Mouse (Mus musculus) mouse embryonic stem cell (cell line): ENCODE measurements at regions not wholly inside any gene's neighbourhood (a gene's known extent, or its start where the extent isn't known, plus 50 kb on each side); places are given as distances from the start of the nearest gene placed in this dataset.

Experiments
- in situ Hi-C, 2 experiments: fragments of 300-500 bp; cut with MboI; formaldehyde crosslinking; loops; 1 replicate in 1 of 2; 3 replicates in 1 of 2; pipeline ENCODE4 v1.14.3; 2019 to 2020; ENCODE audit warnings: low sequenced_read_pairs in 2 of 2, low pct_unique_long_range_greater_than_20kb in 1 of 2, mixed read lengths in 1 of 2; ENCODE audit not compliant: unreplicated experiment in 1 of 2

GRCm38 (mm10) chr7:124784995-124785394 is 659.5 kb upstream of the Kdm8 start:
- in situ Hi-C loops: loop anchor here (25.0 kb wide), 1 partner anchor 398 kb away; no protein-coding TSS in a partner anchor

- in situ Hi-C loops: loop anchor here (25.0 kb wide), 1 partner anchor 399 kb away; no protein-coding TSS in a partner anchor
Observed at GRCm38 (mm10) chr7:124785896-124786295, 658.6 kb upstream of the Kdm8 start.

GRCm38 (mm10) chr7:124788781-124789180 is 655.7 kb upstream of the Kdm8 start:
- in situ Hi-C loops: loop anchor here (25.0 kb wide), 1 partner anchor 401 kb away; no protein-coding TSS in a partner anchor

DNA sequence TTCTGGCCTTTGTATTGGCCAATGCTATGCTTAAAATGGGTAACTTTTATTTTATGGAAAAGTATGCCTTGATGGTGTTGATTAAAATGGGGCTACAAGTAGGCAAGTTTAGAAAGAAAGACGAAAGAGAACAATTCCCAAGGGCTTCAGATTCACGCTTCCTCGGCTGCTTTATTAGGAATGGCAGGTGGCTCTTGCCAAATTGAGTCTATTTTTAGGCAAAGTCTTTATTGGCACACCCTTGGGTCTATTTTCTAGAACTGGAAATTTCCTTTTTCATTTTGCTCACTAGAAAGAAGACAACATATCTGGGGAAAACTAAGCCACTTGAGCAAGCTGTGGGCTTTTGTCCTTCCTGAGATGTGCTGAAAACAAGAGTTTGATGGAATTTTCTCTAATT is 641.4 kb upstream of the Kdm8 start:
- in situ Hi-C loops: no loop called here

GRCm38 (mm10) chr7:124834692-124835091 is 609.8 kb upstream of the Kdm8 start:
- in situ Hi-C loops: no loop called here

DNA sequence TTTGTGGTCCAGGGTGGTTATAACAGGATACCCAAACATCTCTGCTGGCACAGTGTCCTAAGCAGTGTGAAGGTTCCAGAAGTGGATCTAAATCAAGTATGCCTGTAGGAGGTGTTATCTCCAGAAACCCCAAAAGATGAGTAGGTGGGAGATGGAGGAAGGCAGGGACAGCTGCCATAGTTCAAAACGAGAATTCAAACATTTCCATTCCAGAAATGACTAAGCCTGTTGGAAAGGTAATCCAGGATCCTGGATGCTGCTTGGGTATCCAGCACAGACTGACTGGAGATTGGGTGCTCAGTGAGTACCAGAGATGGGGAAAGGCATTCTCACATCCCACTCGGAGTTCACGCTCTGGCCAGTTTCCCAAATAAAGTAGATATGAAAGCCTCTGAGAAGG is 607.9 kb upstream of the Kdm8 start:
- in situ Hi-C loops: no loop called here

DNA sequence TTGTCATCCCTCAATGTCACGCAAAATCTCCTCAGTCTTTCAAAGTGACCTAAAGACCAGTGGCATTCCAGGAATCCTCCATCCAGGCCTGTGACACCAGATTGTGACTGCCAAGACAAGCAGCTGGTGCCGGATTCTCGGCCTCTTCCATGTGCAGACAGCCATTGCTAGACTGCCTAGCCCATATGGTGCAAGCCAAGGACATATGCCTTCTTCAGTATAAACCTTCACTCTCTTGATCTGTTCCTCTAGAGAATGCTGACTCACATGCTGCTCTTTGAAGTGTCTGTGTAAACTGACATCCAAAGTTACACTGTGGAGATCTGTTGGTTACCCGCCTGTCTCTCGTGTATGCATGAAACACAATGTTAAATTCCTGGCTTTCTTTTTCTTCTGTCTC is 589.4 kb upstream of the Kdm8 start:
- in situ Hi-C loops: no loop called here

GRCm38 (mm10) chr7:124857106-124857505 is 587.4 kb upstream of the Kdm8 start:
- in situ Hi-C loops: no loop called here

- in situ Hi-C loops: no loop called here
Observed at GRCm38 (mm10) chr7:124861397-124861796, 583.1 kb upstream of the Kdm8 start.

GRCm38 (mm10) chr7:124868133-124868603 is 576.3 kb upstream of the Kdm8 start:
- in situ Hi-C loops: no loop called here

DNA sequence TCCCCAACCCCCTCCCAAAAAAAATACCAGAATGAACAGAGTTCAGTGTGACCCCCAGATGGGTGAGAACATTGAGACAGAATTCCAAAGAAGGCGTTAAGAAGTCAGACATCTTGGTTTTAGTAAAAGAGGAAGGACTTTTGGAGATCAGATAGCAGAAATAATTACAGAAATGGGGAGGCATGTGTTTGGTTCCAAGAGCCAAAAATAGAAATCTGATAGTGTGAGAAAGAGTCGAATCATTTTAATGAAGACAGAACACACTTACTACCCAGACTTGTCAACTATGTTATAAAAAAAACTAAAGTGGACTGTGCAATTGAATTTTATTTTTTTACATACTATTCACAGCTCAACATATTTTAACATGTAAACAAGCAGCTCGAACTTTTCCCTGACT is 575.9 kb upstream of the Kdm8 start:
- in situ Hi-C loops: no loop called here

DNA sequence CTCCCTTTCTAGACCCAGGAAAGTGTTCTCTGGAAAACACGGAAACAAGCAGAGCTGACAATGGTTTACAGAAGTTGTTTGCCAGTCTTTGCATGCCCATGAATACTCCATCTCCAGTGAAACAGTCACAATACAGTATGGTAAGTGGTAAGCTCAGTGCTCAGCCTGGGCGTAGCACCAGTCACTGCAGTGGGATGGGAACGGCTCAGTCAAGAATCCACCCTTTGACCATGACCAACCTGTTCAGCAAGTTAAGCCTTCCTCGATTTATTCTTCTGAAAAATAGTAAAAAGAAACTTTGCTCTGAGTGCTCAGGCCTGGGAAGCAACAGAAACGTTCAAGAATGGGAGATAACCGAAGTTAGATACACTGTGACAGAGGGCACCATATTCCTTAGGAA is 563.7 kb upstream of the Kdm8 start:
- in situ Hi-C loops: no loop called here

DNA sequence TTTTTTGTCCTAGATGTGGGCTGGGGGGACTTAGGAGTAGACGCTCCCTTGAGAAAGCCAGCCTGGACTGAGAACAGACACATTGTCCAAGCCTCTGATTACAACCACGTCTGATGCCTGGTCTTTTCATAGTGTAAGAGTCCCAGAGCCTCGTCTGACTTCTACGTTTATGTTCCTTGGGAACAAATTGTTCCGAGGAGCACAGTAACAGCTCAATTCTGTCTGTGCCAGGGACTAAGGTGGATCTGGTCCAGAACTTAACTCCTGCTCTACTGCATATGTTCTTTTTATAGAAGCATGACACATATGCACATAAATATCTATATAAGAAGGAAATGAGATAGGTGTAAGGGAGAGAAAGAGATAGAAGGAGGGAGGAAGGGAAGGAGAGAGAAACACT is 537.2 kb upstream of the Kdm8 start:
- in situ Hi-C loops: no loop called here

DNA sequence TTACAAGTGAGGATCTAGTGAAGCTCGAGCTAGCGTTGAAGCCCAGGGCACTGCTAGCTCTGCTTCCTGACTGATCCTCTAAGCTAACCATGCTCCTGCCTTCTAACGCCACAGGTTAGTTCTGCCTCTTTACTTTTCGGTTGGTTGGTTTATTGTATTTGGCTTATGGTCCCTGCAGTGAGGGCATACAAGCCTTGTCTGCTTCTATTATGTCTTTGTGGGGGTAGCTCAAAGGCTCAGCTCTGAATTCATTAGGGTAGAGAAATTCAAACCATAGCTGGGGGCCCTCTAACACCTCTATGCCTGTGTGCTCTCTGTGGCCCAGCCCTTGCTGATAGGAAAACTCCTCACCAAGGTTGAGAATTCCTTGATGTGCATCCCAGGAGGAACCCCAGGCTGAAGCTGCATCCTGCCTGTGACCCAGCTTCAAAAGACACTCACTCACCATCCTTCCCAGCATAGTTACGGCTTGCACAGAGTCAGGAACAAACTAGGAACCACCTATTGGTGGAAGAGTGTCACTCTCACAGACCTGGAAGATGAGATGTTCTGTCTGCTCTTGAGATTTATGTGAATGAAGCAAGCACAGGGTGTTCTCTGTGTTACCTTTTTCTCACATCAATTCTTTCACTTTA is 536.7 kb upstream of the Kdm8 start:
- in situ Hi-C loops: no loop called here

DNA sequence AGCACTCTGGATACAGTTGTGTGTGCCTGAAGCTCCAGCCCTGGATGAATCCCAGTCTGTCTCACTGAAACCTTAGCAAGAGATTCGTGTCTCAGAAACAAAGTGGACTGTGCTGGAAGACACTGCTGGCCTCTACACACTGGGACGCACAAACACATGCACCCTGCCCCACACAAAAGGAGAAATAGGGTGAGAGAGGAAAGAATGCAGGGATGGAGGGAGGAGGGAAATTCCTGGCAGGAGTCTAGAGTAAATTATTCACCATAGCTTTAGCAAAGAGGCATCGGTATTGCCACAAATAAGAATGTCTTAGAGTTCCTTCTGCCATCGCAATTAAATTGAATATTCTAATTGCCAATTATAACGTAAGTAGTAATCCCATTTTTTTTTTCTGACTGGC is 530.4 kb upstream of the Kdm8 start:
- in situ Hi-C loops: no loop called here

DNA sequence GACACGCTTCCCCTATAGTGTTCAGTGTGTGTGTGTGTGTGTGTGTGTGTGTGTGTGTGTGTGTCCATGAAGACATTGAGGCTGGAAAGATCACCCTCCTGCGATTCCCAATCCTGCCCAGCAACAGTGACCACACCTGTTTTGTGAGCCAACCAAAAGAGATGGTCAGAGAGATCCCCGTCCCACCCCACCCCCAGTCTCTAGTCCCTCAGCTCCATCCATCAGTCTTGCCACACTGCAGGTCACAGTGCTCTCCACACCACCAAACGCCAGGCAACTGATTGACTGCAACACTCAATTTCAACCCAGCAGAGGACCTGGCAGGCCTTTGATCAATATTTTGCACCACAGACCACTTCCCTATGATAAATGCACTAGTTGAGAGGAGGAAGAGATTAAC is 530.0 kb upstream of the Kdm8 start:
- in situ Hi-C loops: no loop called here

- in situ Hi-C loops: no loop called here
Observed at GRCm38 (mm10) chr7:124914972-124915371, 529.5 kb upstream of the Kdm8 start.

GRCm38 (mm10) chr7:124915637-124916036 is 528.8 kb upstream of the Kdm8 start:
- in situ Hi-C loops: no loop called here

DNA sequence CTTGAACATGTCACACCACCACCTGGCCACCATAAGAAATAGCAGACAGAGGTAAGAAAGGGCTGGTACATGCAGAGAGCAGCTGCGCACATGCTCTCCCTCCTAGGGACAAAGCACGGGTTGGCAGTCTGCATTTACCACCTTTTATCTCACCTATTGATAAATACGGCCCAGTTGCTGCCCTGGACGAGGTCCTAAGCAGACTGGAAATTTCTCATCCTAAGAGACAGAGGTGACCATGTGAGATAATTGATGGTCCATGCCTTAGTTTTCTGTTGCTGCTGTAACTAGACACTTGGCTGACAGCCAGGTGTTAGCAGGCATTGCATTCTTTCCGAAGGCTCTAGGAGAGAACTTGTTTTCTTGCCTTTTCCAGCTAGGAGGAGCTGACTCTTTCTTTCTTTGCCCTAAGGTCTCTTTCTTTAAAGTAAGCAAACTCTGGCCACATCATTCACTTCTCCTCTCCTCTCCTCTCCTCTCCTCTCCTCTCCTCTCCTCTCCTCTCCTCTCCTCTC is 526.8 kb upstream of the Kdm8 start:
- in situ Hi-C loops: no loop called here

- in situ Hi-C loops: no loop called here
Observed at GRCm38 (mm10) chr7:124922806-124923205, 521.7 kb upstream of the Kdm8 start.
